Mouse (Mus musculus): ENCODE measurements around the gene Irgm2. TPM values are rescaled to one million over a fixed set of nuclear protein-coding genes. Genes with fewer than 3 reads are reported as not detected.
"Not testable (repeated sequence)": the region's sequence is repeated elsewhere in the genome, so short reads cannot be mapped to it uniquely, and the experiment has no call there.

Irgm2 gene
- total and polyA plus RNA-seq, 3 experiments, result 0.30 to 7.1 (median 6.0) TPM

DNA sequence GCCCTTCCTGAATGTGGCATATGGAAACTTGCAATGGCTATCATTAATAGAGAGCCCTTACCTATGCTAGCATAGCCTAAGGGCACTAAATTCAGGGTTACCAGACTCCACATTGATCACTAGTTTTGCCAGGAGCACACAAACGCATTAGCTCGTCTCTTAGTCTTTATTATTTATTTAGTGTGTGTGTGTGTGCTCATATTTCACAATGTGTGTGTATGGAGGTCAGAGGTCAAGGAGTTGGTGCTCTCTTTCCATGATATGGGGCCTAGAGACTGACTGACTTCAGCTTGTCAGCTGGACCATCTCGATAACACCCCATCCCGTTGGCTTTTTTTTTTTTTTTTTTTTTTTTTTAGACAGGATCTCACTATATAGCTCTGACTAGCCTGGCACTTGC, 29.8 kb upstream of the Irgm2 start:
- TF ChIP-seq GATA2 (IDR thresholded peaks at IDR 0.05; ENCODE audit: borderline replicate concordance, low read depth, low read length), result no peak
- TF ChIP-seq CTCF (IDR thresholded peaks at IDR 0.05; ENCODE audit: low read depth, low read length), result no peak
- no peak for TF ChIP-seq GATA1 (IDR thresholded peaks at IDR 0.05; ENCODE audit: borderline replicate concordance, low read length)
- TF ChIP-seq POLR2AphosphoS5 (IDR thresholded peaks at IDR 0.05; ENCODE audit: insufficient replicate concordance, low read depth, low read length), result no peak
- no peak for TF ChIP-seq TAL1 (conservative IDR thresholded peaks at IDR 0.05; ENCODE audit: low read depth, low read length)
- ATAC-seq (ENCODE audit: extremely low read depth, insufficient number of reproducible peaks, low FRiP score, poor library complexity, severe bottlenecking) (no peak), DNase-seq (ENCODE audit: low spot score) (no peak)
- no peak overlapping the region for H3K4me3 ChIP-seq (ENCODE audit: low read depth, low read length)
- peaks cover 42% of the 10 kb centered on the region for H3K36me3 ChIP-seq (replicated peaks)
- peaks cover 30% of the 10 kb centered on the region for H3K4me1 ChIP-seq (ENCODE audit: insufficient read depth, low read depth, low read length)
- H3K27me3 ChIP-seq (ENCODE audit: insufficient read depth, low read length), result no peaks in the 10 kb centered on the region
- H3K9me3 ChIP-seq (replicated peaks), result peaks cover 2% of the 10 kb centered on the region; the same call in 1 of the 2 replicates

DNA sequence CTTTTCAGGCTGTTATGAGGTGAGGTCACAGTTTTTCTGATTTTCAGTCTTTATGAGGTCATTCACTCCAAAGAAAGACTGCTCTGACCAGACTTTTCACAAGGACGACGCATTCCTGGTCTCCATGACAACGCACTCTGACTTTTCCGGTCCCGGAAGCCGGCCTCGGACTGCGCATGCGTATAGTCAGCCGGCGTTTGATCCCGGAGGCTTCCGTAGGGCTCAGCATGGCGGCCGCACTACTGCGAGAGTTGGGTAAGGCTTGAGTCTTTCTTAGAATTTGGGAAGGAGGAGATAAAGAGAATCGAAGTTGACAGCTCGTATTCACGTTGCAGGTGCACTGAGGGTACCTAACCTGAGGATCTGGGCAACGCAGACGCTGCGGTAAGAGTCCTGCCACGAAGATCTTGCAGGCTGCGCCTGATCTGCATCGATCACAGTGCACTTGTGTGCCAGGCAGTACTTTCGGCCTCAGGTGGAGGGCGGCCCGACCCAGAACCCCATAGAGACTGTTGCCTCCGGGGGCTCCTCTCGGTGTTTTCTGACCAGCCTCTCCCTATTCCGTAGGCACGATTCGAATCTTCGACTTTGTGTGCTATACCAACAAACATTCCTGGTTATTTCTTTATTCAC, 27.8 kb upstream of the Irgm2 start, which contains the start of gene Mrpl22:
Gene Mrpl22 (plus strand): TSS at position 203 of the 633 bp plus-strand sequence.
- TF ChIP-seq GATA1 (IDR thresholded peaks at IDR 0.05; ENCODE audit: borderline replicate concordance, low read length), result no peak
- TF ChIP-seq TAL1 (conservative IDR thresholded peaks at IDR 0.05; ENCODE audit: low read depth, low read length), result no peak
- no peak for TF ChIP-seq GATA2 (IDR thresholded peaks at IDR 0.05; ENCODE audit: borderline replicate concordance, low read depth, low read length)
- TF ChIP-seq POLR2AphosphoS5 (IDR thresholded peaks at IDR 0.05; ENCODE audit: insufficient replicate concordance, low read depth, low read length), result no peak
- TF ChIP-seq CTCF (IDR thresholded peaks at IDR 0.05; ENCODE audit: low read depth, low read length), result no peak
- DNase-seq (ENCODE audit: low spot score) (peak; percentile 77), ATAC-seq (ENCODE audit: extremely low read depth, insufficient number of reproducible peaks, low FRiP score, poor library complexity, severe bottlenecking) (peak; percentile 64)
- H3K27me3 ChIP-seq (ENCODE audit: insufficient read depth, low read length), result no peaks in the 10 kb centered on the region
- H3K36me3 ChIP-seq (replicated peaks), result peaks cover 42% of the 10 kb centered on the region
- peak within 1 kb of the TSS; percentile 89 for H3K4me3 ChIP-seq (ENCODE audit: low read depth, low read length)
- H3K9me3 ChIP-seq (replicated peaks), result no peaks in the 10 kb centered on the region
- H3K4me1 ChIP-seq (ENCODE audit: insufficient read depth, low read depth, low read length), result peaks cover 30% of the 10 kb centered on the region

DNA sequence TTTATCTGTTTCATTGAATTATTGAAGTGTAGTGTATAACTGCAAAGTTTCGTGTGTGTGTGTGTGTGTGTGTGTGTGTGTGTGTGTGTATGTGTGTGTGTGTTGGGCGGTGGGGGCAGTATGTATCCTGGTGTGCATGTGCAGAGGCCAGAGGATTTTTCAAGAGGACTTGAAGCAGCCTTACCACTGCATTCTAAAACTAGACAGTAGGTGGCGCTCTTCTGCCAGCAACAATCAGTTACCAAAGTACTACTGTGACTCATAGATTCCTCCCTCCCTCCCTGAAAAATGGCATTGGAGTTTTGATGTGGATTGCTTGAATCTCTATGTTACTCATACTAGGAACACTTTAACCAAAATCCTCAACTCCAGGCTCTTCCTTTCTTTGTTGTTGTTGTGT, 19.9 kb upstream of the Irgm2 start:
- ATAC-seq (ENCODE audit: extremely low read depth, insufficient number of reproducible peaks, low FRiP score, poor library complexity, severe bottlenecking), result peak; percentile 28; the same call in 1 of the 2 replicates
- DNase-seq (ENCODE audit: low spot score), result peak; percentile 39
- peak; percentile 92 for TF ChIP-seq CTCF (IDR thresholded peaks at IDR 0.05; ENCODE audit: low read depth, low read length)
- no peak for TF ChIP-seq POLR2AphosphoS5 (IDR thresholded peaks at IDR 0.05; ENCODE audit: insufficient replicate concordance, low read depth, low read length)
- peaks cover 62% of the 10 kb centered on the region for H3K36me3 ChIP-seq (replicated peaks)
- peaks cover 3% of the 10 kb centered on the region; the same call in 1 of the 2 replicates for H3K4me1 ChIP-seq (ENCODE audit: insufficient read depth, low read depth, low read length)
- no peak overlapping the region for H3K4me3 ChIP-seq (ENCODE audit: low read depth, low read length)
- no peaks in the 10 kb centered on the region for H3K27me3 ChIP-seq (ENCODE audit: insufficient read depth, low read length)
- H3K9me3 ChIP-seq (replicated peaks), result no peaks in the 10 kb centered on the region

DNA sequence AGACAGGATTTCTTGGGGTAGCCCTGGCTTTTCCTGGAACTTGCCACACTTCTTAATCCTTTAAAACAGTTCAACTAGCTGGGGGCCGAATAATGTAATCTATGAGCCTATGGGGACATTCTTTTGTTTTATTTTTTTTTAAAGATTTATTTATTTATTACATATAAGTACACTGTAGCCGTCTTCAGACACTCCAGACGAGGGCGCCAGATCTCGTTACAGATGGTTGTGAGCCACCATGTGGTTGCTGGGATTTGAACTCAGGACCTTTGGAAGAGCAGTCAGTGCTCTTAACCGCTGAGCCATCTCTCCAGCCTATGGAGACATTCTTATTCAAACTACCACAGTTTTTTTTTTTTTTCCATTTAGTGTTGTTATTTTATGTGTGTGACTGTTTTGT, 19.4 kb upstream of the Irgm2 start:
- not testable (repeated sequence) for H3K9me3 ChIP-seq (replicated peaks); H3K27me3 ChIP-seq (ENCODE audit: insufficient read depth, low read length); DNase-seq (ENCODE audit: low spot score); H3K4me1 ChIP-seq (ENCODE audit: insufficient read depth, low read depth, low read length); ATAC-seq (ENCODE audit: extremely low read depth, insufficient number of reproducible peaks, low FRiP score, poor library complexity, severe bottlenecking); H3K4me3 ChIP-seq (ENCODE audit: low read depth, low read length)
- H3K36me3 ChIP-seq (replicated peaks), result peaks cover 57% of the 10 kb centered on the region

DNA sequence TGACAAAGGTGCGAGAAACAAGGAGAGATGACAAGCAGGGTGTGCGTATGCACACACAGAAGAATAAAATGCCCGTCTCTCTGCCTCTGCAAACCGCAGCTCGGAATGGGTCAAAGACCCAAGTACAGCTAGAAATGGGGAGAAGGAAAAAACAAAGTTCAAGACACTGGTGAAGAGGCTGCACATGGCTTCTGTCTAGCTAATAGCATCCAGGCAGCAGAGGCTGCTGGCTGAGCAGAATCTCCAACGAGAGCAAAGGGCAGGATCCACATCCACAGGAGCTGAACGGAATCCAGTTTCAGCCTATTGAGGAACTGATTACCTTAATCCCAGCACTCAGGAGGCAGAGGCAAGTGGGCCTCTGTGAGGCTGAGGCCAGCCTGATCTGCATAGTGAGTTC, 18.7 kb upstream of the Irgm2 start:
- Histone ChIP-seq H3K4me1 (ENCODE audit: insufficient read depth, low read depth, low read length) (peaks cover 3% of the 10 kb centered on the region; the same call in 1 of the 2 replicates), H3K36me3 (replicated peaks) (peaks cover 50% of the 10 kb centered on the region), H3K9me3 (replicated peaks) (no peaks in the 10 kb centered on the region), H3K4me3 (ENCODE audit: low read depth, low read length) (no peak overlapping the region), H3K27me3 (ENCODE audit: insufficient read depth, low read length) (no peaks in the 10 kb centered on the region)
- TF ChIP-seq CTCF (IDR thresholded peaks at IDR 0.05; ENCODE audit: low read depth, low read length) (no peak), POLR2AphosphoS5 (IDR thresholded peaks at IDR 0.05; ENCODE audit: insufficient replicate concordance, low read depth, low read length) (no peak), GATA1 (IDR thresholded peaks at IDR 0.05; ENCODE audit: borderline replicate concordance, low read length) (no peak), GATA2 (IDR thresholded peaks at IDR 0.05; ENCODE audit: borderline replicate concordance, low read depth, low read length) (no peak), TAL1 (conservative IDR thresholded peaks at IDR 0.05; ENCODE audit: low read depth, low read length) (no peak)
- DNase-seq (ENCODE audit: low spot score) (no peak), ATAC-seq (ENCODE audit: extremely low read depth, insufficient number of reproducible peaks, low FRiP score, poor library complexity, severe bottlenecking) (no peak)

DNA sequence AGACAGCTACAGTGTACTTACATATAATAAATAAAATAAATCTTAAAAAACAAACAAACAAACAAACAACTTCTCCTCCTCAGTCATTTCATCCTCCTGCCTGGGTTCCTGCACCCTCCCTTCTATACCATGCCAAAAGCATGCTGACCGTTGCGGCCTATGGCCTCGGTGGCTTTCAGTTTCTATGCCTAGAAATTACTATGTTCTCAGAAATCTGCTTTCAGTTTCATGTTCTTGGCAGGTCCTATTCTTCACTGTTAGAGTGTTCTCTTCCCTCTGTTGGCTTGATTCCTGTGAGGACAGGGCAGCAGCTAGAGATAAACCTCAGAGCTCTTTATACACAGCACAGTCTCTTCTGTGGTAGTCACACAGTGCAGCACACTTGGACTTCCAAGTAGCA, 15.8 kb upstream of the Irgm2 start:
- peaks cover 22% of the 10 kb centered on the region for H3K36me3 ChIP-seq (replicated peaks)
- ATAC-seq (ENCODE audit: extremely low read depth, insufficient number of reproducible peaks, low FRiP score, poor library complexity, severe bottlenecking), result no peak
- H3K27me3 ChIP-seq (ENCODE audit: insufficient read depth, low read length), result peaks cover 6% of the 10 kb centered on the region
- DNase-seq (ENCODE audit: low spot score), result no peak
- TF ChIP-seq CTCF (IDR thresholded peaks at IDR 0.05; ENCODE audit: low read depth, low read length), result no peak
- TF ChIP-seq TAL1 (conservative IDR thresholded peaks at IDR 0.05; ENCODE audit: low read depth, low read length), result no peak
- no peak for TF ChIP-seq GATA2 (IDR thresholded peaks at IDR 0.05; ENCODE audit: borderline replicate concordance, low read depth, low read length)
- no peak for TF ChIP-seq GATA1 (IDR thresholded peaks at IDR 0.05; ENCODE audit: borderline replicate concordance, low read length)
- no peak for TF ChIP-seq POLR2AphosphoS5 (IDR thresholded peaks at IDR 0.05; ENCODE audit: insufficient replicate concordance, low read depth, low read length)
- no peaks in the 10 kb centered on the region for H3K4me1 ChIP-seq (ENCODE audit: insufficient read depth, low read depth, low read length)
- no peaks in the 10 kb centered on the region for H3K9me3 ChIP-seq (replicated peaks)
- no peak overlapping the region for H3K4me3 ChIP-seq (ENCODE audit: low read depth, low read length)
